Mouse (Mus musculus) gastrocnemius, adult 2 months (tissue): ENCODE data around the gene Larp4b. TPM values are rescaled to one million over a fixed set of nuclear protein-coding genes. Genes with fewer than 3 reads are reported as not detected.

Experiments used
- DNase-seq: peaks from one replicate; pipeline ENCODE4 v3.0.0; 2022
- H3K27ac ChIP-seq: fragments of 200-600 bp; 2 replicates; pipeline ENCODE4 v1.8.1; 2022; ENCODE audit warnings: mild to moderate bottlenecking
- H3K4me3 ChIP-seq: fragments of 200-600 bp; 2 replicates; pipeline ENCODE4 v1.8.1; 2022; ENCODE audit warnings: mild to moderate bottlenecking, moderate library complexity
- CTCF ChIP-seq: fragments of 200-600 bp; IDR thresholded peaks from 2 replicates; pipeline ENCODE4 v1.8.1; 2022; ENCODE audit warnings: antibody characterized with exemption, mild to moderate bottlenecking, moderate library complexity
- intact Hi-C: fragments of 180-260 bp; cut with DNase I; formaldehyde crosslinking; loops from one replicate; pipeline ENCODE4 v1.15.1; 2025
- total RNA-seq, 2 experiments: library from RNA; stranded (reverse); gene quantifications; 2 replicates each; pipeline ENCODE4 v1.2.3; 2021

The Larp4b gene
- total RNA-seq, 2 experiments from 2014 or later, result 67.7 to 78.6 TPM

DNA sequence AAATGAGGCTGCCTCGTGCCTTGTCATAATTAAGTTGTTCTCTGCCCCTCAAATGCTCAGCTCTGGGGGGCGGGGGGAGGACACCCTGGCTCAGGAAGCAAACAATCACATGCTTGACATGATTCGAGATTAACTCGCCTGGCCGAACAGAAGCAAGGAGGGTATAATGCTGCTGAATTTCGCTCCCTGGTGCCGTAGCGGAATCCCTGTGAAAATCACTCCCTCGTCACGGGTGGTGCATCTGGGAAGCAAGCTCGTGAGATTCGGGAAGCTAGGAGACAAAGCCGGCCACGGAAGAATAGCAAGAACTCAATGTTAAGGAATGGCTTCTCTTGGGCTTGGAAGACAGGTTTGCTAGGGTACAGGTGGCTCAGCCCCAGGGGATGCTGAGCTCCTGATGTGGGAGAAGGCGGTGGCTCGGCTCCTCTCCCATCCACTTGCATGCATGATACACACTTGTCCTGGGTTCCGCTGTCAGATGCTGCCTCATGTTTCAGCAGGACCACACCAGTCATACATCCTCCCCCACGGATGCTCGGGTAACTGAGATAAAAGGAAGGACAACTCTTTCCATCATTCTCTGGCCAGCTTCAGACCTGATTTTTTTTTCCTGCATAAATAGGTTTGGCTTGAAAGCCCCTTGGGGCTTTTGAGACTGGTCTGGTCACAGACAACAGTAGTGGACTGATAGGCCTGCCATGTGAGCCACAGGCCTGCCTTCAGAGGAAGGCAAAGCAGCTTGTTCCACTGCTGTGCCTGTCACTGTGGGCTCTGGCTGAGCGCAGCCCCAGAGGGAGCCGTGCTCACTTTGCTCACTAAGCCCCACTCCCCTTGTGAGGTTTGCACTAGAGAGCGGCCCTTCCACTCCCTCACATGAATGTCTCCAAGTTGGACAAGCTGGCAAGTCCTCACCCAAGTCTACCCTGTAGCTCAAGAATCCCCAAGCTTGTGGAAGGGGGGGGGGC lies 94.2 kb downstream of the Larp4b start:
- H3K4me3 ChIP-seq, result no peak overlapping the region
- no peak overlapping the region for H3K27ac ChIP-seq
- TF ChIP-seq CTCF, result no peak
- no peak for DNase-seq
- intact Hi-C loops, result loop anchor here (10.0 kb wide), 2 partner anchors 87 to 407 kb away; partner anchors contain the start of gene Dip2c

DNA sequence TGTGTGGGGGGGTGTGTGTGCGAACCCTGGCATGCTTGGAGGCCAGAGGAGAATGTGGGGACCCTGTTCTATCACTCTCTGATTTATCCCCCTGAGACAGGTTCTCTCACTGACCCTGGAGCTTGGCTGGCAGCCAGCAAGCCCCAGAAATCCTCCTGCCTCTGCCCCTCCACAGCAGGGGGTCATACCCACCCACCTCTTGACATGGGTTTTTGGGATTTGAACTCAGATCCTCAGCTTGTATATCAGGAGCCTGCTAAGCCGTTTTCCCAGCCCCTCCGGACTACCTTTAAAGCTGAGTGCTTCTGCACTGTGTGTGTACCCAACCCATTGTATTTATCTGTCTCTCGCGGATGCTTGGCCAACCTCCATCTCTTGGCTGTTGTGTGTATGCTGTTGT lies 95.8 kb downstream of the Larp4b start:
- TF ChIP-seq CTCF, result no peak
- H3K4me3 ChIP-seq, result no peak overlapping the region
- intact Hi-C loops, result loop anchor here (10.0 kb wide), 2 partner anchors 85 to 405 kb away; partner anchors contain the start of gene Dip2c
- H3K27ac ChIP-seq, result no peak overlapping the region
- no peak for DNase-seq

DNA sequence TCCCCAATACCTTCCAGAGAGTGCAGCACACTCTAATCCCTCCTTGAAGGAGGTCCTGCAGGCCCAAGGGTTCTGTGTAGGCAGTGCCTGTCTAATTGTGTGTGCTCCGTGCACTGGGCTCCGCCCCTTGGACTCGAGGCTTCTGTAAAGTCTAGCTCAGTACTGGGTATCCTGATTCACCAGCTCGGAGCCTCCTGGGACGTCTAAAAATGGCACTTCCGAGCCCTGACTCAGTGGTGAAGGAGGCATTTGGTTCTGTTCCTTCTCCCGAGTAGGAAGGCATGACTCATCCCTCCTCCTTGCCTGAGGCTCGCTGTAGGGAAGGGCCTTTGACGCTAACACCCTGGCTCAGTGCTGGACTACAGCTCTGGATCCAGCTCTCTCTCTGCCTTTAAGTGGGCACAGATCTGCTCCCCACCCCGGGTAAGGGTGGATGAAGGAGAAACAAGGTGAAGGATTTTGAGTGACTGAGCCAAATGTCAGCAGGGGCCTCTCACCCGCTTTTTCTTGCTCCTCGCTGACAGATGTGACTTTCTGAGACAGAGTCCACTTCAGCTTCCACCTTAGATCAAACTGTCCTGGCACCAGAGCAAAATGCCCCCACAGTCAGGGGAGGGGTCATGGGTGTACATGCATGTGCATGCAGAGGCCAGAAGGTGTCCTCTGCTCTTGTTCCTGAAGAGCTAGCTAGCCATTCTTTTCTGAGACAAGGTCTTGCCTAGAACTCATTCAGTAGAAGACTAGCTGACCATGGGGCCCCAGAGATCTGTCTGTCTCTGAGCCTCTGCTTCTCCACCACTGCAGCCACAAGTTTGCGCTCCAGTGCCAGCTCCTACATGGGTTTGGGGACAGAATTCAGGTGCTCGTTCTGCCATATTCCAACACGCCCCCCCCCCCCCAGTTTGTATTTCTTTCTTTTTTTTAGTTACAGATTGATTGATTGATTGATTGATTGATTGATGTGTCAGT lies 97.8 kb downstream of the Larp4b start:
- TF ChIP-seq CTCF, result no peak

DNA sequence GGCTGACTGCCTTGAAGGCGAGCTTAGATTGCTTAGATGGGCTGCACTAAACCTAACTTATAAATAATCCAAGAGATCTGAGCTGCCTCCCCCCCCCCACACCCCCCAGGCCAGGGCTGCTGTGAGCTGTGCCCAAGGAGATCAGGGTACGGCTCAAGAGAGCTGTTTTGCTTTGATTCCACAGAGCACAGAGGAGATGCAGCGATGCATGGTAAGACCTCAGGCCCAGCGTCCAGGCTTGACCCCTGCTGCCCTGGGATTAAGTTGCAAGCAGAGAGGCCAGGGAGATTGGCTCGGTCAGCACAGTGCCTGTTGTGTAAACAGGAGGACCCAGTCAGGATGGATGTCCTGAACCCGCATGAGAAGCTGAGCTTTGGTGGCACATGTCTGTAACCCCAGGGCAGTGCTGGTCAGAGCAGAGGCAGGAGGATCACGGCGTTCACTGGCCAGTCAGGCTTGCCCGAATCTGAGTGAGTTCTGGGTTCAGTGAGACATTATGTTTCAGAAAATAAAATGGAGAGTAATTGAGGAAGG lies 99.2 kb downstream of the Larp4b start:
- no peak overlapping the region for H3K27ac ChIP-seq
- no peak for TF ChIP-seq CTCF
- no peak overlapping the region for H3K4me3 ChIP-seq
- intact Hi-C loops, result no loop called here
- peak; percentile 35 for DNase-seq

More for the DNA sequence above, 97.8 kb downstream of the Larp4b start:
- peak; percentile 54 for DNase-seq
- Histone ChIP-seq H3K27ac (peak overlapping the region; percentile 58), H3K4me3 (peak overlapping the region; percentile 33)
- intact Hi-C loops, result no loop called here

DNA sequence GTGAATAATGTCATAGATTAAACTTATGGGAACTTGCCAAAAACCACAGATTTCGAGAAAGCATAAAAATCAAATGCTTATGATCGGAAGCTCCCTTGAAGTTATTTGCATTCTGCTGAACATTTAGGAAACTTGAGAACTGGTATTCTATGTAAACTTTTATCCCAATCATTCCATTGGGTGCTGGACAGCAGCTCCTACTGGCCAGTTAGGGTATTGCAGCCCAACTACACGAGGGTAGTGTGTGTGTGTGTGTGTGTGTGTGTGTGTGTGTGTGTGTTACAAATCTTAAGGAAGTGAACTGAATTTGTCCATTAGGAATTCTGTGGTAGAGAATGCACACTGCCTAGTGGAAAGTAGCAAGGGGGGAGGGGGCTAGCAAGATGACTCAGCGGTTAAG lies 101.0 kb downstream of the Larp4b start:
- no peak for DNase-seq
- TF ChIP-seq CTCF, result peak; percentile 38; the same call in 1 of the 2 replicates
- no peak overlapping the region for H3K4me3 ChIP-seq
- H3K27ac ChIP-seq, result no peak overlapping the region
- intact Hi-C loops, result no loop called here

DNA sequence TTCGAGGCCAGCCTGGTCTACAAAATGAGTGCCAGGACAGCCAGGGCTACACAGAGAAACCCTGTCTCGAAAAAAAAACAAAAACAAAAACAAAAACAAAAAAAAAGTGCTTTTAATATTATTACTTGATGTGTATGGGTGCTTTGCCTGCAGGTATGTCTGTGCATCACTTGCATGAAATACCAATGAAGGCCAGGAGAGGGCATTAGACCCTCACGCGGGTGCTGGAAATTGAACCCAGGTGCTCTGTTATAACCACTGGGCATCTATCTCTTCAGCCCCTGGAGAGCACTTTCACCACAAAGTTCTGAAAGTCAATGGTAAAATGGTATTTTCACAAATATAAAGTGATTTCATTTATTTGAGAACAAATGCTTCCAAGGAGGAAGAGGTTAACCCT lies 101.9 kb downstream of the Larp4b start:
- intact Hi-C loops, result no loop called here
- no peak for DNase-seq
- no peak for TF ChIP-seq CTCF
- Histone ChIP-seq H3K27ac (no peak overlapping the region), H3K4me3 (no peak overlapping the region)

DNA sequence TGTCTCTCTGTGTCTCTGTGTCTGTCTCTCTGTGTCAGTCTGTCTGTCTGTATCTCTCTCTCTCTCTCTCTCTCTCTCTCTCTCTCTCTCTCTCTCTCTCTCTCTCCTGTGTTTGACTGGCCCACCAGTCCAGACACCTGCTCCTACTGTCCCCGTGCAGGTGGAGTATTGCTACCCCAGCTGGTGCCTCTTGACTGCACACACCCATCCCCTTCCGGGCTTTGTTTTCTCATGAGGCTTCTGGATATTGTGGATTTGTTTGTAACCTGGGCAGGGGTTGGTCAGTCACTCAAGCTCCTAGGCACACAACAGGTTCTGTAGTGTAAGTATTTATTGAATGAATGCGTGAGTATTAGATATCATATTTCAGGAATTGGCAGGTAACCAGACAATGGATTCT lies 104.4 kb downstream of the Larp4b start:
- Histone ChIP-seq H3K4me3 (no peak overlapping the region), H3K27ac (no peak overlapping the region)
- intact Hi-C loops, result no loop called here
- TF ChIP-seq CTCF, result no peak
- no peak for DNase-seq

DNA sequence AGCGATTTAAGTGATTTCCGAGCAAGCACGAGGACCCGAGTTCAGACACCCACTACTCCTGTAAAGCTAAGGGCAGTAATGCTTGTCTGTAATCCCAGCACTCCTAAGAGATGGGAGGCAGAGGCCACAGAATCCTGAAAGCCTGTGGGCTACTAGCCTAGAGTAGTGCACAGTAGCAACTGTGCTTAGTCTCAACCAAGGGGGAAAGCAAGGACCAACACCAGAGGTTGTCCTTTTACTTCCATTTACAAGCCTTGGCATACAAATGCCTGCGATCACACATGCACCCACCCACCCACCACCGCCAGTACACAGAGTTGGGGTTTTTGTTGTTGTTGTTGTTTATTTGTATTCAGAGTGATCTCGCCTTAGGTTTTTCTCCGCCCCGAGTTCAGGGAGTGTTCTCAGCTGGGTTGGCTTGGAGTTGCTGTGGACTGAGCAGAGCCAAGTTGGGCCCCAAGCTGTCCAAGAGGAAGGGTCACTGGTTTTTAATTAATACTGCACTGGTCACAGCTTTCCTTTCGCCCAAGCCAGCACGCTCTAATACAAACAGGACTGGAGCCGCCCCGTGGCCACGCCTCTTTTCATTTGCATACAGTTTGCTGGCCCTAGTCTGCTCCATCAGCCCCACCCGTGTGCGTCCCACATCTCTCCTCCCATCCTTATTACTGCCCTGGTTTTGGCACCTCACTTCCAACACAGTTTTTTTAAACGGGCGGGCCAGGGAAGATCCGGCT lies 105.2 kb downstream of the Larp4b start:
- intact Hi-C loops, result no loop called here
- Histone ChIP-seq H3K4me3 (peak overlapping the region; percentile 53), H3K27ac (no peak overlapping the region)
- TF ChIP-seq CTCF, result no peak
- DNase-seq, result no peak

DNA sequence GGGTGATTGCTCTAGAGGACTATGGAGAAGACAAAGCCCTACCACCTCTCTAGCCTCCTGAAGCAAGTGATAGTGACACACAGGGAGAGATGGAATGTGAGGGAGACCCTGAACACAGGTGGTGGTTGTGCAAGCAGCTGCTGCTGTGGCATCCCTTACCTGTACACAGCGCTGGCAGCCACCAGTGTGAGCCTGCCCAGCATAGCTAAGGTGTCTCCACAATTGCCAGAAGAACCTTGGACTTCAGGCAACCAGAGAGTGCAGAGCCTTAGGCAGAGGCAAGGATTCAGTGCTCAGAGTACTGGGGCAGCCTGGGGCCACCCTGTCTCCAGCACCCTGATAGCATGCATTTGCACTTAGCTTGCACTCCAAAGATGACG lies 105.8 kb downstream of the Larp4b start:
- intact Hi-C loops, result no loop called here
- no peak for DNase-seq
- Histone ChIP-seq H3K4me3 (peak overlapping the region; percentile 53; the same call in 1 of the 2 replicates), H3K27ac (no peak overlapping the region)
- no peak for TF ChIP-seq CTCF

DNA sequence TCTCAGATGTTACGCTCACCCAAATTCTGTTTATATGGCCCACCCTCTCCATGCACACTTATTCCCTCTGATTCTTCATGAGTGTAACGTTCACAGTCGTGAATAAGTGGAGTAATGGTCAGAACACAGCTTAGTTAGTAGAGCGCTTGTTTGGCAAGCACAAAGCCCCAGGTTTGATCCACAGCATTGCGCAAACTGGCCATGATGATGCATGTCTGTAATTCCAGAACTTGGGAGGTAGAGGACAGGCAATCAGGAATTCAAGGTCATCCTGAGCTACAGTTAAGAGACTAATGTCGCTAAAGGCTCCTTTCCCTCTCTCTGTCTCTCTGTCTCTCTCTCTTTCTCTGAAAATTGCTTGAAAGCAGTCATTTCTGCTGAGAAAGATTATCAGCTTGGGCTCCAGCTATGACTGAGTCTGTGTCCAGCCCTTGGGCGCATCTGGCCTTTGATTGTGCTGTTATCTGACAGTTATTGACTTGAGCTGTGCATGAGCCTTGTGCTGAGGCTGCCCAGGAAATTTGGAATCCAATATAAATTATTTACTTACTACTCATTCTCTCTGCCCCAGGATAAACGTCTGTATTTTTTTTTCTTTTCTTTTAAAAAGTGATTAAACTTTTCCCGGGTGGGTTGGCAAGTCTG lies 129.2 kb downstream of the Larp4b start:
- TF ChIP-seq CTCF, result no peak
- no peak for DNase-seq
- intact Hi-C loops, result no loop called here
- Histone ChIP-seq H3K4me3 (no peak overlapping the region), H3K27ac (no peak overlapping the region)

Other genes starting within 250 kb of the Larp4b start
- 10 to 100 TPM; 24.3 to 33.1 TPM for gene Wdr37, start 222.0 kb upstream of the Larp4b start, total RNA-seq
- 1 to 10 TPM; 4.7 to 7.6 TPM for gene Idi1, start 208.4 kb upstream of the Larp4b start, total RNA-seq
- not detected for gene Gm9745, start 145.7 kb upstream of the Larp4b start, total RNA-seq
- not detected for gene Idi2, start 141.0 kb upstream of the Larp4b start, total RNA-seq
- 10 to 100 TPM; 39.4 to 43.7 TPM for gene Gtpbp4, start 97.8 kb upstream of the Larp4b start, total RNA-seq
- gene Dip2c, start 182.6 kb downstream of the Larp4b start, total RNA-seq, result 10 to 100 TPM; 10.6 to 15.5 TPM